Mouse (Mus musculus) lung, embryonic 15.5 days (tissue): ENCODE data around the gene Gprin2. TPM values are rescaled to one million over a fixed set of nuclear protein-coding genes. Genes with fewer than 3 reads are reported as not detected.

ENCODE experiments used
- ATAC-seq: fragments of 200-750 bp; cut with Nextera tagmentation; 2 replicates; pipeline ENCODE4 v1.8.0; 2017; ENCODE audit warnings: moderate number of reproducible peaks, borderline replicate concordance; ENCODE audit not compliant: low FRiP score, low TSS enrichment; ENCODE audit errors: extremely low read depth
- H3K27ac ChIP-seq: fragments of 300-500 bp; sonication (generic); 2 replicates; pipeline ENCODE4 v1.5.1; 2015; ENCODE audit warnings: moderate library complexity, mild to moderate bottlenecking, inconsistent platforms
- H3K27me3 ChIP-seq: fragments of 300-500 bp; sonication (generic); 2 replicates; pipeline ENCODE4 v1.6.1; 2015; ENCODE audit warnings: inconsistent platforms
- H3K36me3 ChIP-seq: fragments of 300-500 bp; sonication (generic); 2 replicates; pipeline ENCODE4 v1.6.1; 2015; ENCODE audit warnings: inconsistent platforms
- H3K4me1 ChIP-seq: fragments of 300-500 bp; sonication (generic); 2 replicates; pipeline ENCODE4 v1.6.1; 2015; ENCODE audit warnings: inconsistent platforms
- H3K4me2 ChIP-seq: fragments of 300-500 bp; sonication (generic); 2 replicates; pipeline ENCODE4 v1.6.1; 2015; ENCODE audit warnings: inconsistent platforms, mild to moderate bottlenecking, moderate library complexity
- H3K4me3 ChIP-seq: fragments of 300-500 bp; sonication (generic); 2 replicates; pipeline ENCODE4 v1.5.1; 2015; ENCODE audit warnings: mild to moderate bottlenecking, inconsistent platforms
- H3K9ac ChIP-seq: fragments of 300-500 bp; sonication (generic); 2 replicates; pipeline ENCODE4 v1.6.1; 2015; ENCODE audit warnings: inconsistent platforms
- H3K9me3 ChIP-seq: fragments of 300-500 bp; sonication (generic); 2 replicates; pipeline ENCODE4 v1.6.1; 2016; ENCODE audit warnings: inconsistent platforms
- WGBS: fragments of 180-500 bp; shearing (Covaris S2); methylation state at CpG from one replicate; pipeline ENCODE4 v1.1.7; 2015; 5-methylcytosine and 5-hydroxymethylcytosine counted together
- polyA plus RNA-seq: library from polyadenylated mRNA; unstranded; fragments of >200 nt; fragmentation: Nextera tagmentation; extraction: Ambion mirVana; gene quantifications from 2 replicates; pipeline ENCODE4 v1.2.1, GENCODE M21; 2015

The Gprin2 gene
- 0.30 and 0.57 TPM in 2 replicates for polyA plus RNA-seq

GRCm38 (mm10) chr14:34201231-34202035 is at the start of gene Gprin2:
Gene Gprin2 (minus strand): TSS chr14:34201653.
- peaks cover 12% of the 10 kb centered on the region for H3K27me3 ChIP-seq

GRCm38 (mm10) chr14:34240676-34241075 is 39.2 kb upstream of the Gprin2 start:
- ATAC-seq: no peak
- no peak overlapping the region for H3K9ac ChIP-seq
- no peaks in the 10 kb centered on the region for H3K27me3 ChIP-seq
- H3K4me3 ChIP-seq: no peak overlapping the region
- H3K4me2 ChIP-seq: no peak overlapping the region
- 33% methylated on average over 6 of the region's 6 CpGs for whole genome bisulfite sequencing
- H3K9me3 ChIP-seq: no peaks in the 10 kb centered on the region
- no peaks in the 10 kb centered on the region for H3K36me3 ChIP-seq
- H3K27ac ChIP-seq: no peak overlapping the region
- H3K4me1 ChIP-seq: no peaks in the 10 kb centered on the region

More at GRCm38 (mm10) chr14:34201231-34202035, at the start of gene Gprin2:
- peak within 1 kb of the TSS; percentile 100 for H3K4me2 ChIP-seq
- WGBS: 2% methylated on average over 45 of the region's 52 CpGs
- peak; percentile 53; the same call in 1 of the 2 replicates for ATAC-seq
- 0 out of 2 replicates have a peak, but pooled peaks cover 6% of the 10 kb centered on the region for H3K4me1 ChIP-seq
- H3K4me3 ChIP-seq: peak within 1 kb of the TSS; percentile 61
- H3K27ac ChIP-seq: no peak within 1 kb of the TSS
- H3K9ac ChIP-seq: peak within 1 kb of the TSS; percentile 45
- H3K9me3 ChIP-seq: no peaks in the 10 kb centered on the region
- no peaks in the 10 kb centered on the region for H3K36me3 ChIP-seq

- Histone ChIP-seq H3K4me2 (no peak overlapping the region), H3K27me3 (no peaks in the 10 kb centered on the region), H3K27ac (no peak overlapping the region), H3K4me3 (no peak overlapping the region), H3K4me1 (no peaks in the 10 kb centered on the region), H3K9ac (no peak overlapping the region), H3K36me3 (no peaks in the 10 kb centered on the region), H3K9me3 (no peaks in the 10 kb centered on the region)
- WGBS: 50% methylated on average over 10 of the region's 10 CpGs
- ATAC-seq: no peak
Measured at GRCm38 (mm10) chr14:34240263-34240662, 38.8 kb upstream of the Gprin2 start.

- Histone ChIP-seq H3K27me3 (no peaks in the 10 kb centered on the region), H3K27ac (no peak overlapping the region), H3K9me3 (no peaks in the 10 kb centered on the region), H3K36me3 (no peaks in the 10 kb centered on the region), H3K4me2 (peak overlapping the region; percentile 64), H3K4me1 (no peaks in the 10 kb centered on the region), H3K4me3 (peak overlapping the region; percentile 28), H3K9ac (peak overlapping the region; percentile 21; the same call in 1 of the 2 replicates)
- peak; percentile 95 for ATAC-seq
- WGBS: 5% methylated on average over 16 of the region's 16 CpGs
Measured at GRCm38 (mm10) chr14:34234630-34235380, 33.4 kb upstream of the Gprin2 start.

GRCm38 (mm10) chr14:34233846-34234245 is 32.4 kb upstream of the Gprin2 start:
- ATAC-seq: no peak
- no peak overlapping the region for H3K27ac ChIP-seq
- H3K9ac ChIP-seq: no peak overlapping the region
- no peak overlapping the region for H3K4me3 ChIP-seq
- H3K4me2 ChIP-seq: no peak overlapping the region
- H3K4me1 ChIP-seq: no peaks in the 10 kb centered on the region
- no peaks in the 10 kb centered on the region for H3K27me3 ChIP-seq
- no peaks in the 10 kb centered on the region for H3K9me3 ChIP-seq
- no peaks in the 10 kb centered on the region for H3K36me3 ChIP-seq
- WGBS: 67% methylated on average over 4 of the region's 4 CpGs

GRCm38 (mm10) chr14:34232866-34233680 is 31.6 kb upstream of the Gprin2 start:
- no peak overlapping the region for H3K27ac ChIP-seq
- H3K9me3 ChIP-seq: no peaks in the 10 kb centered on the region
- 69% methylated on average over 9 of the region's 9 CpGs for WGBS
- H3K4me2 ChIP-seq: no peak overlapping the region
- no peaks in the 10 kb centered on the region for H3K27me3 ChIP-seq
- no peak overlapping the region for H3K9ac ChIP-seq
- H3K4me1 ChIP-seq: no peaks in the 10 kb centered on the region
- no peak for ATAC-seq
- H3K4me3 ChIP-seq: no peak overlapping the region
- no peaks in the 10 kb centered on the region for H3K36me3 ChIP-seq

GRCm38 (mm10) chr14:34232340-34232739 is 30.9 kb upstream of the Gprin2 start:
- 68% methylated on average over 7 of the region's 7 CpGs for WGBS
- Histone ChIP-seq H3K27ac (no peak overlapping the region), H3K4me3 (no peak overlapping the region), H3K4me2 (no peak overlapping the region), H3K4me1 (no peaks in the 10 kb centered on the region), H3K9ac (no peak overlapping the region), H3K9me3 (no peaks in the 10 kb centered on the region), H3K36me3 (no peaks in the 10 kb centered on the region), H3K27me3 (no peaks in the 10 kb centered on the region)
- ATAC-seq: no peak

- Histone ChIP-seq H3K4me1 (no peaks in the 10 kb centered on the region), H3K4me2 (no peak overlapping the region), H3K4me3 (no peak overlapping the region), H3K9me3 (no peaks in the 10 kb centered on the region), H3K27me3 (no peaks in the 10 kb centered on the region), H3K36me3 (no peaks in the 10 kb centered on the region), H3K9ac (no peak overlapping the region), H3K27ac (no peak overlapping the region)
- WGBS: 67% methylated on average over 10 of the region's 10 CpGs
- ATAC-seq: no peak
Measured at GRCm38 (mm10) chr14:34228830-34229506, 27.5 kb upstream of the Gprin2 start.

- Histone ChIP-seq H3K4me2 (no peak overlapping the region), H3K27me3 (no peaks in the 10 kb centered on the region), H3K9ac (no peak overlapping the region), H3K27ac (no peak overlapping the region), H3K4me3 (no peak overlapping the region), H3K9me3 (no peaks in the 10 kb centered on the region), H3K36me3 (no peaks in the 10 kb centered on the region), H3K4me1 (no peaks in the 10 kb centered on the region)
- 79% methylated on average over 12 of the region's 12 CpGs for WGBS
- no peak for ATAC-seq
Measured at GRCm38 (mm10) chr14:34227981-34228380, 26.5 kb upstream of the Gprin2 start.

- Histone ChIP-seq H3K27ac (no peak overlapping the region), H3K4me3 (no peak overlapping the region), H3K9ac (no peak overlapping the region), H3K4me2 (no peak overlapping the region), H3K27me3 (no peaks in the 10 kb centered on the region; the same call in none of the 2 replicates), H3K36me3 (no peaks in the 10 kb centered on the region), H3K9me3 (no peaks in the 10 kb centered on the region), H3K4me1 (no peaks in the 10 kb centered on the region)
- ATAC-seq: no peak
- WGBS: 80% methylated on average over 4 of the region's 4 CpGs
Measured at GRCm38 (mm10) chr14:34226566-34226965, 25.1 kb upstream of the Gprin2 start.

GRCm38 (mm10) chr14:34225986-34226385 is 24.5 kb upstream of the Gprin2 start:
- no peak overlapping the region for H3K4me3 ChIP-seq
- H3K4me2 ChIP-seq: no peak overlapping the region
- H3K9me3 ChIP-seq: no peaks in the 10 kb centered on the region
- no peak for ATAC-seq
- no peaks in the 10 kb centered on the region for H3K36me3 ChIP-seq
- peaks cover 3% of the 10 kb centered on the region for H3K27me3 ChIP-seq
- no peaks in the 10 kb centered on the region for H3K4me1 ChIP-seq
- WGBS: 80% methylated on average over 9 of the region's 9 CpGs
- H3K9ac ChIP-seq: no peak overlapping the region
- H3K27ac ChIP-seq: no peak overlapping the region
